Mouse (Mus musculus) hindbrain, embryonic 15.5 days (tissue): Measurements from ENCODE around the gene Eno1. TPM values are rescaled to one million over a fixed set of nuclear protein-coding genes. Genes with fewer than 3 reads are reported as not detected.
"Not testable (repeated sequence)": the region's sequence is repeated elsewhere in the genome, so short reads cannot be mapped to it uniquely, and the experiment has no call there.

Source experiments
- ATAC-seq: fragments of 200-750 bp; cut with Nextera tagmentation; 2 replicates; pipeline ENCODE4 v1.8.0; 2017; ENCODE audit warnings: low read depth, moderate number of reproducible peaks, moderate TSS enrichment; ENCODE audit not compliant: low FRiP score
- H3K27ac ChIP-seq: fragments of 300-500 bp; sonication (generic); replicated peaks from 2 replicates; pipeline ENCODE4 v1.5.1; 2015; ENCODE audit warnings: mild to moderate bottlenecking, inconsistent platforms
- H3K27me3 ChIP-seq: fragments of 300-500 bp; sonication (generic); 2 replicates; pipeline ENCODE4 v1.6.1; 2015; ENCODE audit warnings: control low read depth, inconsistent platforms
- H3K36me3 ChIP-seq: fragments of 300-500 bp; sonication (generic); 2 replicates; pipeline ENCODE4 v1.6.1; 2015; ENCODE audit warnings: control low read depth, inconsistent platforms
- H3K4me1 ChIP-seq: fragments of 300-500 bp; sonication (generic); replicated peaks from 2 replicates; pipeline ENCODE4 v1.6.1; 2015; ENCODE audit warnings: control low read depth, inconsistent platforms
- H3K4me2 ChIP-seq: fragments of 300-500 bp; sonication (generic); 2 replicates; pipeline ENCODE4 v1.6.1; 2015; ENCODE audit warnings: moderate library complexity, mild to moderate bottlenecking, inconsistent platforms
- H3K4me3 ChIP-seq: fragments of 300-500 bp; sonication (generic); 2 replicates; pipeline ENCODE4 v1.5.1; 2015; ENCODE audit warnings: mild to moderate bottlenecking, inconsistent platforms
- H3K9ac ChIP-seq: fragments of 300-500 bp; sonication (generic); 2 replicates; pipeline ENCODE4 v1.6.1; 2015; ENCODE audit warnings: inconsistent platforms
- H3K9me3 ChIP-seq: fragments of 300-500 bp; sonication (generic); 2 replicates; pipeline ENCODE4 v1.6.1; 2016; ENCODE audit warnings: control low read depth, inconsistent platforms
- WGBS: fragments of 180-500 bp; shearing (Covaris S2); methylation state at CpG from one replicate; pipeline ENCODE4 v1.1.7; 2015; 5-methylcytosine and 5-hydroxymethylcytosine counted together
- polyA plus RNA-seq: library from polyadenylated mRNA; unstranded; fragments of >200 nt; fragmentation: Nextera tagmentation; extraction: Ambion mirVana; gene quantifications from 2 replicates; pipeline ENCODE4 v1.2.1, GENCODE M21; 2015

Gene Eno1
- polyA plus RNA-seq, 1 experiment from 2014 or later = 1,158 TPM

GRCm38 (mm10) chr4:150258388-150258787 is 21.9 kb downstream of the Eno1 start:
- Histone ChIP-seq H3K36me3 (no peaks in the 10 kb centered on the region), H3K4me1 (peaks cover 38% of the 10 kb centered on the region), H3K4me3 (no peak overlapping the region), H3K4me2 (peak overlapping the region; percentile 12; the same call in 1 of the 2 replicates), H3K9me3 (no peaks in the 10 kb centered on the region), H3K27ac (peak overlapping the region; percentile 73), H3K27me3 (no peaks in the 10 kb centered on the region), H3K9ac (no peak overlapping the region)
- no peak for ATAC-seq
- WGBS = 45% methylated on average over 14 of the region's 14 CpGs

GRCm38 (mm10) chr4:150259577-150259976 is 23.1 kb downstream of the Eno1 start:
- no peak overlapping the region for H3K9ac ChIP-seq
- ATAC-seq = no peak
- H3K27me3 ChIP-seq = no peaks in the 10 kb centered on the region
- no peak overlapping the region for H3K4me3 ChIP-seq
- H3K27ac ChIP-seq = no peak overlapping the region
- no peak overlapping the region for H3K4me2 ChIP-seq
- WGBS = 94% methylated on average over 7 of the region's 7 CpGs
- no peaks in the 10 kb centered on the region for H3K9me3 ChIP-seq
- peaks cover 35% of the 10 kb centered on the region for H3K4me1 ChIP-seq
- no peaks in the 10 kb centered on the region for H3K36me3 ChIP-seq

- Histone ChIP-seq H3K36me3 (no peaks in the 10 kb centered on the region), H3K9me3 (no peaks in the 10 kb centered on the region), H3K27ac (no peak overlapping the region), H3K9ac (no peak overlapping the region), H3K4me2 (no peak overlapping the region), H3K27me3 (no peaks in the 10 kb centered on the region), H3K4me3 (no peak overlapping the region), H3K4me1 (peaks cover 29% of the 10 kb centered on the region)
- WGBS = 28% methylated on average over 7 of the region's 7 CpGs
- no peak for ATAC-seq
These were observed 23.6 kb downstream of the Eno1 start for GRCm38 (mm10) chr4:150260111-150260510.

- no peak overlapping the region for H3K9ac ChIP-seq
- WGBS = 33% methylated on average over 6 of the region's 6 CpGs
- H3K36me3 ChIP-seq = no peaks in the 10 kb centered on the region
- peaks cover 28% of the 10 kb centered on the region for H3K4me1 ChIP-seq
- no peak overlapping the region for H3K4me2 ChIP-seq
- no peaks in the 10 kb centered on the region for H3K27me3 ChIP-seq
- no peaks in the 10 kb centered on the region for H3K9me3 ChIP-seq
- H3K4me3 ChIP-seq = no peak overlapping the region
- ATAC-seq = no peak
- H3K27ac ChIP-seq = no peak overlapping the region
These were observed 24.2 kb downstream of the Eno1 start for GRCm38 (mm10) chr4:150260745-150261144.

GRCm38 (mm10) chr4:150262301-150262700 is 25.8 kb downstream of the Eno1 start:
- Histone ChIP-seq H3K4me1 (peaks cover 31% of the 10 kb centered on the region), H3K4me3 (no peak overlapping the region), H3K9me3 (no peaks in the 10 kb centered on the region), H3K27ac (no peak overlapping the region), H3K27me3 (no peaks in the 10 kb centered on the region), H3K36me3 (no peaks in the 10 kb centered on the region), H3K9ac (no peak overlapping the region), H3K4me2 (no peak overlapping the region)
- no peak for ATAC-seq
- WGBS = 71% methylated on average over 8 of the region's 8 CpGs

- no peak overlapping the region for H3K27ac ChIP-seq
- peaks cover 14% of the 10 kb centered on the region for H3K4me1 ChIP-seq
- H3K27me3 ChIP-seq = no peaks in the 10 kb centered on the region
- no peaks in the 10 kb centered on the region for H3K36me3 ChIP-seq
- ATAC-seq = no peak
- WGBS = 51% methylated on average over 7 of the region's 7 CpGs
- H3K4me3 ChIP-seq = no peak overlapping the region
- H3K9me3 ChIP-seq = no peaks in the 10 kb centered on the region
- no peak overlapping the region for H3K9ac ChIP-seq
- no peak overlapping the region for H3K4me2 ChIP-seq
These were observed 28.4 kb downstream of the Eno1 start for GRCm38 (mm10) chr4:150264903-150265302.

- no peak overlapping the region for H3K9ac ChIP-seq
- no peak overlapping the region for H3K4me2 ChIP-seq
- ATAC-seq = no peak
- H3K27ac ChIP-seq = no peak overlapping the region
- no peaks in the 10 kb centered on the region for H3K9me3 ChIP-seq
- H3K4me1 ChIP-seq = peaks cover 10% of the 10 kb centered on the region
- no peaks in the 10 kb centered on the region for H3K36me3 ChIP-seq
- 68% methylated on average over 5 of the region's 5 CpGs for whole genome bisulfite sequencing
- no peak overlapping the region for H3K4me3 ChIP-seq
- H3K27me3 ChIP-seq = no peaks in the 10 kb centered on the region
These were observed 28.9 kb downstream of the Eno1 start for GRCm38 (mm10) chr4:150265471-150265870.

- peak overlapping the region; percentile 31 for H3K4me2 ChIP-seq
- H3K36me3 ChIP-seq = no peaks in the 10 kb centered on the region
- no peaks in the 10 kb centered on the region for H3K9me3 ChIP-seq
- 50% methylated on average over 21 of the region's 21 CpGs for WGBS
- H3K4me3 ChIP-seq = no peak overlapping the region
- H3K27ac ChIP-seq = peak overlapping the region; percentile 28
- no peaks in the 10 kb centered on the region for H3K27me3 ChIP-seq
- no peak overlapping the region for H3K9ac ChIP-seq
- H3K4me1 ChIP-seq = peaks cover 9% of the 10 kb centered on the region
- ATAC-seq = no peak
These were observed 30.2 kb downstream of the Eno1 start for GRCm38 (mm10) chr4:150266655-150267223.

- H3K4me3 ChIP-seq = no peak overlapping the region
- no peaks in the 10 kb centered on the region for H3K27me3 ChIP-seq
- no peak overlapping the region for H3K4me2 ChIP-seq
- peaks cover 25% of the 10 kb centered on the region for H3K4me1 ChIP-seq
- no peaks in the 10 kb centered on the region for H3K9me3 ChIP-seq
- 85% methylated on average over 33 of the region's 33 CpGs for WGBS
- H3K27ac ChIP-seq = no peak overlapping the region
- H3K36me3 ChIP-seq = no peaks in the 10 kb centered on the region
- no peak for ATAC-seq
- no peak overlapping the region for H3K9ac ChIP-seq
These were observed 32.4 kb downstream of the Eno1 start for GRCm38 (mm10) chr4:150268674-150269653.

GRCm38 (mm10) chr4:150269679-150270078 is 33.2 kb downstream of the Eno1 start:
- H3K4me2 ChIP-seq = no peak overlapping the region
- WGBS = 62% methylated on average over 7 of the region's 7 CpGs
- H3K27ac ChIP-seq = no peak overlapping the region
- no peak overlapping the region for H3K4me3 ChIP-seq
- no peaks in the 10 kb centered on the region for H3K9me3 ChIP-seq
- no peaks in the 10 kb centered on the region for H3K27me3 ChIP-seq
- ATAC-seq = no peak
- no peak overlapping the region for H3K9ac ChIP-seq
- peaks cover 25% of the 10 kb centered on the region for H3K4me1 ChIP-seq
- H3K36me3 ChIP-seq = no peaks in the 10 kb centered on the region

- ATAC-seq, H3K27me3 ChIP-seq, H3K9ac ChIP-seq, H3K9me3 ChIP-seq, H3K4me3 ChIP-seq, H3K27ac ChIP-seq, H3K4me2 ChIP-seq, H3K36me3 ChIP-seq: not testable (repeated sequence)
- WGBS = 66% methylated on average over 4 of the region's 4 CpGs
- H3K4me1 ChIP-seq = peaks cover 25% of the 10 kb centered on the region
These were observed 34.2 kb downstream of the Eno1 start for GRCm38 (mm10) chr4:150270718-150271117.

- peak overlapping the region; percentile 29 for H3K4me2 ChIP-seq
- no peaks in the 10 kb centered on the region for H3K36me3 ChIP-seq
- no peak overlapping the region for H3K9ac ChIP-seq
- peaks cover 19% of the 10 kb centered on the region for H3K4me1 ChIP-seq
- ATAC-seq = 0 out of 2 replicates have a peak, but pooled peaks have one; percentile 78
- peak overlapping the region; percentile 61 for H3K27ac ChIP-seq
- no peaks in the 10 kb centered on the region for H3K9me3 ChIP-seq
- WGBS = 2% methylated on average over 9 of the region's 9 CpGs
- no peak overlapping the region for H3K4me3 ChIP-seq
- no peaks in the 10 kb centered on the region for H3K27me3 ChIP-seq
These were observed 36.2 kb downstream of the Eno1 start for GRCm38 (mm10) chr4:150272725-150273124.
